Mouse (Mus musculus): Measurements from ENCODE around the gene Ahrr.

DNA sequence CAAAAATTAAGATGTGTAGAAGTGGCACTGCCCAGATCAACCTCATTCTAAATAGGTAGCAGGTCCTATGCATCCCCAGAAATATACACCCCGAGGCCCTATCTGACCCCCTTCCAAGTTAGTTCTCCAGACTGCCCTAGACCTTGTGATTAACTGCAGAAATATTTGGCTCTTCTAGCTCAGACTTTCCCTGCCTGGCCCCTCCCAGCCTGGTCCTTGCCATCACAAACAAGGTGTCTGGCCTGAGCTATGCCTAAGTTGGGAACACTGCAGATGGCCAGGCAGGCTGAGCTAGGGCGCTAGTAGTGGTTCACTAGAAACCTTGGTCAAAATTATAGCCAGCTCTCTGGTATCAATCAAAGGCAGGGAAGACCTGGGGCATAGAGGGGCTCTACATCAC, 124.6 kb downstream of the Ahrr start:
- no peak for TF ChIP-seq CTCF (IDR thresholded peaks at IDR 0.05)
- no peak for TF ChIP-seq EP300 (IDR thresholded peaks at IDR 0.05)

All from lung, postnatal 0 days (tissue).